Mouse (Mus musculus) ES-E14 (cell line): ENCODE data around the gene Ccdc9.

Experiments used
- CHD2 ChIP-seq: IDR thresholded peaks from 2 replicates; pipeline ENCODE4 v1.6.1; 2014; ENCODE audit warnings: mild to moderate bottlenecking, low read depth, low read length, inconsistent platforms
- ZC3H11A ChIP-seq: IDR thresholded peaks from 2 replicates; pipeline ENCODE4 v1.6.1; 2012; ENCODE audit warnings: low read depth, mild to moderate bottlenecking, inconsistent platforms, low read length, borderline replicate concordance
- ZNF384 ChIP-seq: IDR thresholded peaks from 2 replicates; pipeline ENCODE4 v1.6.1; 2012; ENCODE audit warnings: low read depth, low read length, inconsistent platforms

DNA sequence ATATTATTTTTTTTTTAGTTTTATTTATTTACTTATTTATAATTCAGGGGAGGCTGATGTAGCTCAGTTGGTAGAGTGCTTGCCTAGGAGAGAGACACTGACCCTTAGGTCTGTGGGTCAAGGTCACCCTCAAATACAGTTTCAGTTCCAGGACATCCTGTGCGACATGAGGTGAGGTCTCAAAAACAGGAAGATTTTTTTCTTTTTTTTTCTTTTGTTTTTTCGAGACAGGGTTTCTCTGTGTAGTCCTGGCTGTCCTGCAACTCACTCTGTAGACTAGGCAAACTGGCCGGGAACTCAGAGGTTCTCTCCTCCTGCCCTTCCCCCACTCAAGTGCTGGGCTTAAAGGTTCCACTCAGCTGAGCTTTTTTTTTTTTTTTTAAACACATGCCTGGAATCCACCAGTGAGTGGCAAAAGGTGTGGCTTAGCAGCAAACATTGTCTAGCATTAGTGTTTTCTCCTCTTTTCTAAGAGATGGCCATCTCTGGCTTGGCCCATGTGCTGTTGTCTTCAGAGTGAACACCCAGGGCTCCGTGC, 28.7 kb upstream of the Ccdc9 start:
- TF ChIP-seq ZC3H11A (no peak), ZNF384 (peak; percentile 73; the same call in 1 of the 2 replicates), CHD2 (no peak)
